Mouse (Mus musculus): ENCODE results near the gene Lgals9.
"Not testable (repeated sequence)": the region's sequence is repeated elsewhere in the genome, so short reads cannot be mapped to it uniquely, and the experiment has no call there.

The Lgals9 gene

DNA sequence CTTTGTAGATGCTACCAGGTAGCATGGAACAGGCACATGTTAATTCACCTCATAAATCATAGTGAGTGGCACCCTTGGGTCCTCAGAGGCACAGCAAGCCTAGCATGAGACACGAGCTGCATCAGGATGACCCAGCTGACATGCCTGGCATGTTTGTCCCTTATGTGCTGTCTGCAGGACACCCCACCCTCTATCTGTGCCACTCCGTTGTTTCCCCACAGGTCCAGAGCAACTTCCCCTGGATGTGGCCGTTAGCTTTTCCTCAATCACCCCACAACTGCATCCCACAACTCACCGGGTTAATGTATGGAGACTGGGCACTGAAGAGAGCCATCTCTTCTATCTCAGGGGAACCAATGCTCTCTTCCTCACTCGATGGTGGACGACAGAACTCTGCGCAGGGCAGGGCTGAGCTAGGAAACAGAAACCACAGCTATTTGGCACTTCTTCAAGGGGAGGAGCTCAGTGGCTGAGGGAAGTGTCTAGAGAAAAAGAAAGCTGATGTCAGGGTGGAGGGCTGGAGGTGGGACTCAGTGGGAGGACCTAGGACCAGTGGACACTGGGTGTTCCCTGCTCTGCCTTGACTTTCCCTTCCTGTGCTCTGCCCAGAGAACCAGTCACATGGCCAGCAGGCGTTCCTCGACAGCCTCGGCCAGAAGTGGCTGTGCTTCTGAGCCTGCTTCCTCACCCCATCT lies at the start of gene Lgals9:
Gene Lgals9, minus strand, starts transcription at position 464 of the 695 bp plus-strand sequence.
- no peak for DNase-seq

GRCm38 (mm10) chr11:79033636-79034035 lies 48.9 kb upstream of the Lgals9 start:
- no peak for DNase-seq

DNA sequence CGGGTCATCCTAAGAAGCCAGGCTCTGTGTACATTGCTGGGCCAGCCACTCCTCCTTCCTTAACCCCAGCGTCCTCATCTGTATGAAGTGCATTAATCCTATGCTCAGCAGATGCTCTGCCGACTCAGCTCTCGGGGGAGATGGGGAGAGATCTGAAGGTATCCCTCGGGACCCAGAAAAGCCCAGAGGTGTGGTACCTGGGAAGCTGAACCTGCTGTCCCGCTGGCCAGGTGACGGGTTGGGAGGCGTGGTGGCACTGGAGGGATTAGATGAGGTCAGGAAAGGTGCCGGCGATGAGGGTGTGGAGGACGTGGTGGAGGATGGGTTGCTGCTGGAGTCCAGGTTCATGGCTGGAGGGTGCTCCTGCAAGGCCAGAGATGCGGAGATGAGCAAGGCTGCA lies 48.3 kb upstream of the Lgals9 start:
- DNase-seq: no peak

DNA sequence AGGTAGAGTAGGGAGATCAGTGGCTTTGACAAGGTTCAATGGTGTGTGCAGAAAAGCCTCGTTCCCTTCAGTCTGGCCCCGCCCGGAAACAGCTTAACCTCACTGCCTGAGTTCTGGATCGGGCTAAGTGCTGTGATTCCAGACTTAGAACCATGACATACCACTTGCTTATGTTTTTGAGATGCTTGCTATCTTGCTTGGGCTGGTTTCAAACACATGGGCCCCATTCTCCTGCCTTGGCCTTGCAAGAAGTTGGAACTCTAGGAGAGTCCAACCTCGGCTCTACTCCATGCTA lies 46.7 kb upstream of the Lgals9 start:
- no peak for DNase-seq

GRCm38 (mm10) chr11:79030570-79031451 lies 46.1 kb upstream of the Lgals9 start:
- peak; percentile 58 for DNase-seq

DNA sequence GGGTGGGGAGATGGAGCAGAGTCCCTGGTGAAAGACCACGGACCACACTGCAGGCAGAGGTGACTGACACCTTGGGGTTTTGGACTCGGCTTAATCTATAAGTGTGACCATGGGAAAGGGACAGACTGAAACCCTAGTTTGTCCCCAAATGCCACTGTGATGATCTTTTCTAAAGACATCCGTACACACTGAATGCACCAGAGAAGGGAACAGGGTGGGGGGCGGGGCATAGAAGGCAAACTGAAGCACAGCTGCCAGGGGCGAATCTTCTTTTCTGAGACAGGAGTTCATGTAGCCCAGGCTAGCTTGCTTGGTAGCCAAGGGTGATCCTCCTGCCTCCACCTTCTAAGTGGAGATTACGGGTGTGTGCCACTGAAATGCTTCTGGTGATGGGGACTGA lies 39.0 kb upstream of the Lgals9 start:
- DNase-seq: no peak

DNA sequence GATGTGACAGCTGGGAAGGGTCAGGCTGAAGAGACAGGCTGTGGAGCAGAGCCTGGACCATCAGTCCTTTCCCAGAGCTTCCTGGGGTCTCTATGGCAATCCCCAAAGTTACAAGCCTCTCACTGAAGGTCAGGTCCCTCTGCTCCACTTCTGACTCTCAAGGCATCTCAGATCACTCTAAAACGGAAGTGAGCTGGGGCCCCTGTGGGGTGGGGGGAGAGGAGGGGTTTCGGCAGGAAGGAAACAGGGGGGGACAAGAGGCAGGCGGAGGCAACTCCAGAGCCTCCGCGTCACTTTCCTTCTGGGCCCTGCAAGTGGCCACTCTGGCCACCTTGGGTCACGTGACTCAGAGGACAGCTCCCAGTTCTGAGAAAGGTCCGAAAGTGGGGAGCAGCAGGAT lies 38.6 kb upstream of the Lgals9 start:
- DNase-seq: no peak

GRCm38 (mm10) chr11:79022836-79023235 lies 38.1 kb upstream of the Lgals9 start:
- DNase-seq: no peak

DNA sequence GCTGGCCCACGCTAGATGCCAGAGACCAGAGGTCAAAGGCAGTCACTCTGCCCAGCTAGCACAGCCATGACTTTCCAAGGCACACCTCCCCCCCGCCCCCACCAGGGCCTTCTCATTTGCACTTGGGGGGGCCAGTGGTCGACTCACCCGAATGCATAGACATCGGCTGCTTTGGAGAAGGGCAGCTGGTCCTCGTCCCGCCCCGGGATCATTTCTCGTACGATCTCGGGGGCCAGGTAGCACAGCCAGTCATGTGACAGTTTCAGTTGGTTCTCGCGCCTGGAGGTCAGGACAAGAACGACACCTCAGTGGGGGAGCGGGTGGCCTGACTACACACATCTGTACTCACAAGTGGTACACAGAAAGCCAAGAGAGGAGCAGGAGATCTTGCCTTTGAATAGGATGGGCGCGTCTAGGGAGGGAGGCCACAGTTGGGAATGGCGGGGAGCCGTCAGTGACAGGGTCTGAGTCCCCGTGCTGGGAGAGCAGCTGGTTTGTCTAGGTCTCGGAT lies 35.8 kb upstream of the Lgals9 start:
- no peak for DNase-seq

- no peak for DNase-seq
These were observed 35.2 kb upstream of the Lgals9 start for GRCm38 (mm10) chr11:79019839-79020534.

GRCm38 (mm10) chr11:79018954-79019704 lies 34.4 kb upstream of the Lgals9 start:
- peak; percentile 39 for DNase-seq

GRCm38 (mm10) chr11:79017161-79017606 lies 32.4 kb upstream of the Lgals9 start:
- no peak for DNase-seq

DNA sequence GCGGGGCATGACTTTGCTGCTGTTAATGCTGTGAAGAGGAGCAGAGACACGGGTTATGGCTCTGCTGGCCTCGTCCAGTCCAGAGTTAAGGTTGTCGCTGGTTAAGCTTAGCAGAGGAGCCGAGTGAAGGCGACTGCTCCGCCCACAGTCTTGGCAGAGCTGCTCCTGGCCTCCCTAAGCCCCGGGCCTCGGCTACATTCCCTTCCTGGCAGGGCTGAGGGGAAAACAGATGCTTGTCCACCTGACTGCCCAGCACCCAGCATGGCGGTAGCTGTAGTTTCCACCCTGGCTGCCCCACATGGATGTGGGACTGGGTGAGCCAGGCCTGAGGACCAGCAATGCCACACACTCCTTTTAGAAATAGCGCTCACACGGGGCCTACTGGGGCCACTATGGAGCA lies 31.5 kb upstream of the Lgals9 start:
- DNase-seq: no peak

DNA sequence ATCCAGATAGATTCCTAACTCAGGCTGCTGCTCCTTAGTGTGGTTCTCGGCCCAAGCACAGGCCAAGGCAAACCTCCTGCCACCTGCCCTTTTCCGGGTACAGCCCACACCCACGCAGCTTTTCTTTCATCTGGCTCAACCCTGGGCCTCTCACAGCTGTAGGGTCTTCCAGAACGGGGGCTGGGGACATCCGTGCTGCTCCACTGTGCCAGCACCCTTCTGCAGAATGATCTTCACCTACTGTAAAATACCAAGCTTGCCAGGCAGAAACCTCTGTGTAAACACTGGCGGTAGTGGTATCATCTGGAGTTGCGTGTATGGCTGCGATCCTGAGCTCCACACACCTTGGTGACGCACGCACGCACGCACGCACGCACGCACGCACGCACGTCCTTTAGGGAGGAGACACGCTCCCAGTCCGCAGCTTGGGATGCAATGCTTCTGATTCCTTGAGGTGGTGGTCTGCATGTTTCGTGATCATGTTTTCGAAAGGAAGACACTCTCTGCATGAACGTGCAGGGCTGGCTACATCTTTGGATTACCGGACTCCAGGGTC lies 31.0 kb upstream of the Lgals9 start:
- DNase-seq: no peak

GRCm38 (mm10) chr11:79014602-79015325 lies 30.0 kb upstream of the Lgals9 start:
- DNase-seq: no peak

GRCm38 (mm10) chr11:79013806-79014205 lies 29.1 kb upstream of the Lgals9 start:
- no peak for DNase-seq

GRCm38 (mm10) chr11:79013056-79013455 lies 28.3 kb upstream of the Lgals9 start:
- no peak for DNase-seq

DNA sequence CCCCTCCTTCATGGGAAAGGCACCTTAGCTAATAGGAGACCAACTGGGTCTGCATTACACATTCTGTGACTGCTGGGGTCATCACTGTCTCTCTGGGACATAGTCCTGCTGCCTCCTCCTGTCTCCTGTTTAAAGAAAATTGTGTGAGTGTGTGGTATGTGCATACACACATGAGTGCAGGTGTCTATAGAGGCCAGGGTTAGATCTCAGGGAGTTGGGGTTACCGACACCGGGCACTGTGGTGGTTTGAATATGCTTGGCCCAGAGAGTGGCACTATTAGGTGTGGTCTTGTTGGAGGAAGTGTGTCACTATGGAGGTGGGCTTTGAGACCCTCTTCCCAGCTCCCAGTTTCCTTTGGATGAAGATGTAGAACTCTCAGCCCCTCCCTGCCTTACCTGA lies 27.8 kb upstream of the Lgals9 start:
- DNase-seq: no peak

GRCm38 (mm10) chr11:79008891-79009290 lies 24.1 kb upstream of the Lgals9 start:
- DNase-seq: no peak

GRCm38 (mm10) chr11:79008007-79008775 lies 23.4 kb upstream of the Lgals9 start:
- no peak for DNase-seq

GRCm38 (mm10) chr11:79007356-79007755 lies 22.6 kb upstream of the Lgals9 start:
- not testable (repeated sequence) for DNase-seq

Data from cerebellum, adult 11 months (tissue).